Mouse (Mus musculus) splenic B cell, adult 2 months (primary cell): Measurements from ENCODE around the gene Utp11.
"Not testable (repeated sequence)": the region's sequence is repeated elsewhere in the genome, so short reads cannot be mapped to it uniquely, and the experiment has no call there.

ENCODE experiments used
- DNase-seq: peaks from one replicate; pipeline ENCODE4 v3.0.0-alpha.2; 2011; ENCODE audit warnings: low read depth, low spot score
- H3K27me3 ChIP-seq: 2 replicates; pipeline ENCODE4 v1.6.1; 2012; ENCODE audit warnings: mild to moderate bottlenecking, low read length, moderate library complexity, mixed read lengths; ENCODE audit not compliant: control insufficient read depth, poor library complexity, insufficient read depth, severe bottlenecking
- H3K36me3 ChIP-seq: 2 replicates; pipeline ENCODE4 v1.6.1; 2012; ENCODE audit warnings: mild to moderate bottlenecking, low read length, moderate library complexity, mixed read lengths; ENCODE audit not compliant: control insufficient read depth, poor library complexity, insufficient read depth, severe bottlenecking

The Utp11 gene

DNA sequence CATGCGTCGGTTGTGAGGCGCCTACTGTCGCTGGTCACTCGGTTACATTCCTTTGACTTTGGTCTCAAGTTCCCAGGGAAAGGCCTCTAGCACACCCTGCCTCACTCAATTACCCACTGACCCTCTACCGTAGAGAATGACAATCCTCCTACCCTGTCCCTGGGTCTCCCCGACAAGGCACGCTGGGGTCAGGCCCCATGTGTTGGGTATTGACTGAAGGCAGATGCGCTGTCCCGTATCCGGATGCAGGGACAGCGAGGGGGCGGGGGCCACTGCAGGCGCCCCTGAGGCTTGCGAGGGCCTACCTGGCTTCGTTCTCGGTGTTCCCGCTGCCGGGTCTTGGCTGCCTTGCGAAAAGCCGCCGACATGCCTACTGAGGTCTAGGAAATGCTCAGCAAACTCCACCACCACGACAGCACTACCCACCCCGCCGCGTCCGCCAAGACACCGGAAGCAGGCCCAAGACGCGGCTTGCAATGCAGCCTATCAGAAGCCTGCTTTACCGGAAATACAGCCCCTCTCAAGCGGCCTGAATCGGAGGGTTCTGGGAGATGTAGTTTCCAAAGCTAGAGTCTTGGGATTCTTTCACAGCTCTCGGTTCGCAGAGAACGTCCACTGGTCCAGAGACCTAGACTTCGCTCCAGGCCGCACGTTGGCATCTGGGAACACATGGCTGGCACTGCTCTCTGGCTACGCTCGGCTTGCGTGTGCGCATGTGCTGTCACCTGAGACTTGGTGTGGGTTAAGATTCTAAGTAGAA, at the start of gene Utp11:
Gene Utp11 (minus strand): TSS at position 466 of the 760 bp plus-strand sequence.
- peak; percentile 90 for DNase-seq
- no peaks in the 10 kb centered on the region for H3K27me3 ChIP-seq
- peaks cover 2% of the 10 kb centered on the region; the same call in 1 of the 2 replicates for H3K36me3 ChIP-seq

DNA sequence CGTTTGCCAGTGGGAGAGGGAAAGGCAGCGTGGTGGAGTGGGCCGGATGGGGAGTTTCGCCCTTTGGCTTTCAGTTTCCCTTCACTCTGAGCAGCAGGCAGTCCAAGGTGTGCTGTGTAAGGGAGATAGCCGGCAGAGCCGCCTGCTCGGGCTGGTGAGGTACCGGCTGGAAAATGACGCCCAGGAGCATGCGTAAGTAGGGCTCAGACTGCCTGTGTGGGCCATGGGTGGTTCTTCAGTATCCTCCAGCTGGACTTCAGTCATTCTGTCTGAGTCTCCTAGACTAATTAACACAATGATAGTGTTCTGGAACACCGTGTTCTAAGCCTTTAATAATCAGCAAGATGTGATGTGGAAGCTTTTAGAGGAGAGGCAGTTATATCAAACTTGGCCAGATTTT, 49.4 kb upstream of the Utp11 start:
- DNase-seq, result no peak
- Histone ChIP-seq H3K27me3 (no peaks in the 10 kb centered on the region), H3K36me3 (no peaks in the 10 kb centered on the region; the same call in 1 of the 2 replicates)

DNA sequence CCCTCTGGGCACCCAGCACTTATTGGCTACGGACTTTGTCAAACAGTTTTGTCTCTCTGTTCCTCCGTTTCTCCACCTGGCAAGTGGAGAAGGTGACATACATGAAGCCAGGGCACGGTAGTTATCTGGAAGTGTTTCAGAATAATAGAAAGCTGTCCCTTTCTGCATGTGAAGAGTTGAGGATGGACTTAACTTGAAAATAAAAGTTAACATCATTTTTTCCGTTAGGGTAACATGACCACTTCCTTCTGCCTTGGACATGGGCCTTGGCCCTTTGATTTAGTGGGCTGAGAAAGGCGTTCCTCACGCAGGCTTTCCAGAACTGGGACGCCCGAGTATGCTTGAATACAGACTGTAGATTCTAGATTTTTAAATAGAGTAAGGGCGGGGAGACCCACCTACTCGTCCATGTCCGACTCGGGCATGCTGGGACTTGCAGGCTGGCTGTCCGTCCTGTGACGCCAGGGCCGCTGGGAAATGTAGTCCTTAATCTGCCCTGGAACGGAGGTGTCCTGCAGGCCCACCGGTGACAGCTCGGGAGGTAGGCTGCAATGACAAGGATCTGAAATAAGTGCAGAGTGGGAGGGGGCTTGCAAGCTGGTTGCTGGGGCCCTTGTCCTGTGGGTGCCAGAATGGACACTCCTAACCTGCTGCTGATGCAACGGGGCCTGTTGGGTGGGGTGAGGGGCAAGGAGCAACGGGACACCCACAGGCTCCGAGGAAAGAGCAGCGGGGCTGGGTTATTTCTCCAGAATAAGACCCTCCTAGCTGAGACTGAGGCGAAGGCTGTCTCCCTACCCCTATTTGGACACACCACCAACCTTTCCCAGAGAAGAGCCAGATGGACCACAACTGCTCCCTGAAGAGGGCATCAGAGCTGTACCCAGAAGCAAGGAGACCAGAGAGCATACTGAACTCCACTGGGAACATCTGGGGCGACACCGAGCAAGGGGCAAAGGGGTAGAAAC, 48.3 kb upstream of the Utp11 start, which contains the start of gene Inpp5b:
Gene Inpp5b (plus strand): TSS at position 475 of the 968 bp plus-strand sequence.
- peak; percentile 80 for DNase-seq
- H3K27me3 ChIP-seq, result no peaks in the 10 kb centered on the region
- no peaks in the 10 kb centered on the region; the same call in 1 of the 2 replicates for H3K36me3 ChIP-seq

DNA sequence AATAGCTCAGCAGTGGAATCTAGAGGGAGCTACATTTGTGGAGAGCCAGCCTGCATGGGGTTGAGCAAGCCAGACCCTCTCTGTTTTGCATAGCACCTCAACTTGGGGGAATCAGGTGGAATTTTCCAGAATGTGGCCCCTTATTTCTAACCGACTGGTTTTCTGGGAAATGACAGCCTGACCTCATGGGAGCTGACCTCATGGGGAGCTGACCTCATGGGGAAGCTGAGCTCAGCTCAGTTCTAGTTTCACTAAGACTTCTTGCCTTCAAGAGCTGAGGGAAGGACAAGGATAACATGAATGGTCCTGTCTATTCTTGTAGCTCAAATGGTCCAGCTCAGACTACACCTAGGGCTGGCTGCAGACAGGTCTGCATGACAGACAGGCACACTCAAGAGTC, 45.4 kb upstream of the Utp11 start:
- Histone ChIP-seq H3K36me3 (no peaks in the 10 kb centered on the region), H3K27me3 (no peaks in the 10 kb centered on the region)
- DNase-seq, result no peak

DNA sequence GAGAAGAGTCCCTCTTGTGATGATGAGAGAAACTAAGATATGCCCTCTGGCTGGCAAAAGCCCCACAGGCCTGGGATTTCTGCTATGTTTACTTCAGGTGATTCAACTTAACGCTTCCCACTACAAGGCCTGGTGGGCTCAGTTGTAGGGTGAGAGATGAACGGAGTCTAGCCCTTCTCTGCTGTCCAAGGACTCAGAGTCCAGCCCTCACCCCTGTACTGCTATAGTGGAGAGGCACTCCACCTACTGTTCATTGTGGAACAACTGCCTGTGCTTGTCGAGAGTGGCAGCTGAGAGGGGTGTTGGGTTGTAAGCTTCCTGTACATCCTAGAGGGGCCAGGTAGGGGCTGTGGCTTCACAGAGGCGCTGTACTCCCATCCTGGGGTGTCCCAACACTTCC, 44.6 kb upstream of the Utp11 start:
- Histone ChIP-seq H3K27me3 (no peaks in the 10 kb centered on the region), H3K36me3 (no peaks in the 10 kb centered on the region)
- no peak for DNase-seq

DNA sequence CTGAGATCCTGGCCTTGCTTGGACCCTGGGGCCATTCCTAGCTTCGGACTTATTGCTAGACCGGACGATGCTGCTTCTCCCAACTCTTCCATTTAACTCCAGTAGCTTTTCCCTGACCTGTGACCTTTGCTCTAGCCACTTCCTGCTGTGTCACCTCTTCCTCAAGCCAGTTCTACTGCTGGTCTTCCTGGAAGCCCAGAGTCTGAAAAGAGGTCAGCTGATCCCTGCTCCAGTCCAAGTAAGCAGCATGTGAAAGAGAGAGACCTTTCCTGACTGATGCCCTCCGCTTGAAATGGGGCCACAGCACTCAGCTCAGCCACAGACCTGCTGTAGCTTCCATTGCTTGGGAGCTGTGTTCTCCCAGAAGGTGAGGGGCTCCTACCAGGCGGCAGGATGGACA, 44.1 kb upstream of the Utp11 start:
- no peak for DNase-seq
- H3K36me3 ChIP-seq, result no peaks in the 10 kb centered on the region

DNA sequence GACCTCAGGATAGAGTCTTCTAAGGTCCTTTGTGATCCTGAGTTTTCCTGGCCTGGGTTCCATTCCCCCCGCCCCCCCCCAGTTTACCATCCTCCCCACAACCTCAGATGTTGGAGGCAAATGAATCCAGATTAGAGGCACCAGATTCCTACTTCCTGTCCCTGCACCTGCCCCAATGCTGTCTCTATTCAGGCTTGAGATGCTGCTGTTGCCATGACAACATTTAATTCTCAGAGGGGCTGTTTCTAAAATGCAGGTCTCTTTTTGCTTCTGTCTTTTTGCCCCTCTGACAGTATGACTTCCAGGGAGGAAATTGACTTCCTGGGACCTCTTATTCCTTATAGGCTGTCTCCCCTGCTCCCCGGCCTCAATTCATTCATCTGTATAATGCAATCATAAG, 43.6 kb upstream of the Utp11 start:
- Histone ChIP-seq H3K27me3 (no peaks in the 10 kb centered on the region), H3K36me3 (no peaks in the 10 kb centered on the region)
- DNase-seq, result no peak

More for the DNA sequence above, 44.1 kb upstream of the Utp11 start:
- no peaks in the 10 kb centered on the region for H3K27me3 ChIP-seq

DNA sequence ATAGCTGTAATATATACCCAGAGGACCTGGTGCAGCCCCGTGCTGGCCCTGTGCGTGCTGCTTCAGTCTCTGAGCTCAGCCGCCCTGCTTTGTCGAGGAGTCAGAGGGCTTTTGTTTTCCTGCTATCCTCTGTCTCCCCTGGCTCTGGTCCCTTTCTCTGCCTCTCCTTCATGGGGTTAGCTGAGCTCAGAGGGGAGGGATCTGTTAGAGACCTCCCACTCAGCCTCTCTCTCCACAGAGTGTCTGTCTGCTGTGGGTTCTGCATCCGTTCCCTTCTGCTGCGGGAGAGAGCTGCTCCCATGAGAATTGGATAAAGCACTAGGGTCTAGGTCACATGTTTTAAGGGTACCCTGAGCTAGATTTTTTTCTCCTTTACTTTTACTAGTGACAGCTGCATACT, 32.7 kb upstream of the Utp11 start:
- no peak for DNase-seq
- Histone ChIP-seq H3K27me3 (no peaks in the 10 kb centered on the region), H3K36me3 (peaks cover 32% of the 10 kb centered on the region)

DNA sequence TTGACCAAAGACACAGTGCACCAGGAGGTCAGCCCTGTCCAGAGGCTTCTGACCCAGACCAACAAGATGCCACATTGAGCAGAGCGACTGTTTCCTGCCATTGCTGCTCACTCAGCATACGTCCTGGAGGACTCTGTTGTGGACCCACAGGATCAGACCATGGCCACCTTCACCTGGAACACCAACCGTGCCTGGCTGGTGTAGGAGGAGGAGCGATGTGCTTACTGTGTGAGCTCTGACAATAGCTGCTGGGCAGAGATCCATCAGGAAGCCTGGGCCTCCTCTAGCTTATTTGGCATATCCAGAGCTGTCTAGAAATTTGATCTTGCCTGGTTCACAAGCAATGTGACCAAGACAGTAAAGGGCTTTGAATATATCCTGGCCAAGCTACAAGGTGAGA, 25.7 kb upstream of the Utp11 start:
- DNase-seq, result no peak
- Histone ChIP-seq H3K27me3 (no peaks in the 10 kb centered on the region), H3K36me3 (peaks cover 12% of the 10 kb centered on the region)

DNA sequence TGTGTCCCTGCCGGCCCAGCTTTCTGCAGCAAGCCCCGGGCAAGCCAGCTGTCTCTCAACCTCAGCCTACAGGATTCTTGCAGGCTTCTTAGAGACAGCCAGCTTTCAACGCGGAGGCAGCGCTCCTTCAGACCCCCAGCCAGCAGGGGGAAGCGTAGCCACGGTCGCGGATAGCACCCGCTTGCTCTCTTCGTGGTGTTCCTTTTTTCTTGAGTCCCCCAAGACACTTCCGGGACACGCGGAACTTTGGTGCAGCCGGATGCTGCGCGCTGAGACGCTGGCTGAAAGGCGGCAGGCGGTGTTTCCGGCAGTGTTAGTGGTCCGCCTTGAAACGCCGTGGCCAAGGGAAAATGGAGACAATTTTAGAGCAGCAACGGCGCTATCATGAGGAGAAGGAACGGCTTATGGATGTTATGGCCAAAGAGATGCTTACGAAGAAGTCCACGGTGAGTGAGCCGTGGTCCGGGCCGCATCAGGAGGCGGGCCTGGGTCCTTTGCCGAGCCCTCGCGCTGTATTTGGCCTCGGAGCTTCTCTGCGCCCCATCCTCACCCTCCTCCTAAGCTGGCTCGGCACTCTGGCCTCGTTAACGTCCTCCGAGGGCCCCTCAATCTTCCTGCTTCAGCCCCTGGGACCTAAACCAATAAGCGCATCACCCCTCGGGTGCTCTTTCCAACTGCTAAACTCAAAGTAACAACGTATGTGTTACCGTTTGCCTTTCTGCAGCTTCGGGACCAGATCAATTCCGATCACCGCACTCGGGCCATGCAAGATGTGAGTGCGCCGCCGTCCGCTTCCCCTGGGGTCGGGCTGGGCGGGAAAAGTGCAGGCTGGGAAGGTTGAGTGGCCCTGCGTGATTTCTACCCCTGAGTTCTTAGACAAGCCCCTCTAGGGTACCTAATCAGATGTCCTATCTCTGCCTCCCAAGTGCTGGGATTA, 21.4 kb upstream of the Utp11 start, which contains the start of gene Sf3a3:
Gene Sf3a3 (plus strand): TSS at position 232 of the 937 bp plus-strand sequence.
- H3K27me3 ChIP-seq, result no peaks in the 10 kb centered on the region
- peak; percentile 98 for DNase-seq

DNA sequence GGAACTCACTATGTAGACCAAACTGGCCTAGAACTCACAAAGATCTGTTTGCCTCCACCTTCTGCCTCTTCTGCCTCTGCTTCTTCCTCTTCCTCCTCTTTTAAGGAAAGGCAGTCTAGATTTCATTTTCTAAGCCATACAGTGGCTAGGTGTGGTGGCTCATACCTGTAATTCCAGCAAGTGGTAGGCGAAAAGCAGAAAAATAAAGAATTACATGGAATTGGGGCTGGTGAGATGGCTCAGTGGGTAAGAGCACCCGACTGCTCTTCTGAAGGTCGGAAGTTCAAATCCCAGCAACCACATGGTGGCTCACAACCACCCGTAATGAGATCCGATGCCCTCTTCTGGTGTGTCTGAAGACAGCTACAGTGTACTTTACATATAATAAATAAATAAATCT, 20.4 kb upstream of the Utp11 start:
- H3K27me3 ChIP-seq, DNase-seq, H3K36me3 ChIP-seq: not testable (repeated sequence)

More for the DNA sequence above, 21.4 kb upstream of the Utp11 start, which contains the start of gene Sf3a3:
- H3K36me3 ChIP-seq, result peaks cover 4% of the 10 kb centered on the region

DNA sequence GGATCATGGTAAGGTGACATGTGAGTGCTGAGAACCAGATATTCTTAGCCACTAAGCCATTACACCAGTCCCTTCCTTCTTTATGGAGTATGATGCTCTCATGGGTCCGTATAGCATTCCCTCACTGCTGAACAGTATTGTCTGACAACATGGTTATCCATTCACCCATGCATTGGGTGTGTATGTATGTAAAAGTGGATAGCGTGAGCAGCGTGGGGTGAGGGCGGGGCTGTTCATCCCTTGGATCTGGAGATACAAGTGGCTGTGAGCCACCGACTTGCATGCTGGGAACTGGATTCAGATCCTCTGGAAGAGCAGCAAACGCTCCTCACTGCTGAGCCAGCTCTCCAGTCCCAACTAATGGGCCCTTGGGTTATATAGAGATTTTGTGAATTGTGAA, 19.2 kb upstream of the Utp11 start:
- no peaks in the 10 kb centered on the region for H3K27me3 ChIP-seq
- no peaks in the 10 kb centered on the region; the same call in 1 of the 2 replicates for H3K36me3 ChIP-seq
- no peak for DNase-seq

DNA sequence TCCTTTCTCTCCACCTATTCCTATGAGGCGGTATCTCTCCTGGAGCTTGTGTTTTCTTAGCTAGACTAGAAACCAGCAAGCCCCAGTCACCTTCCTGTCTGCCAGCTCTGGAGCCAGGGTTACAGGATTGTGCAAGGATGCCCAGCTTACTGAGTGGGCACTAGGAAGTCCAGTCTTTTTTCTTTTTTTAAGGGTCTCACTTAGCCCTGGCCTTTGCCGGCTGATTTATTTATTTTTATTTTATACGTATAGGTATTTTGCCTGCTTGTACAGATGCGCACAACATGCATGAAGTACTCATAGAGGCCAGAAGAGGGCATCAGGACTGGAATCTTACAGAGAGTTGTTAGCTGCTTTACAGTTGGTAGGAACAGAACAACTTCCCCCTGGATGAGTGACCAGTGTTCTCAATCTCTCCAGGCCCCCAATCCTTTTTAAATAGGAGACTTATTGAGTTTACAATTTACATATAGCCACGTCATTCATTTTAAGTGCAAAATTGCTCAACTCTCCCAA, 17.4 kb upstream of the Utp11 start:
- peak; percentile 78 for DNase-seq
- Histone ChIP-seq H3K27me3 (no peaks in the 10 kb centered on the region), H3K36me3 (no peaks in the 10 kb centered on the region)

DNA sequence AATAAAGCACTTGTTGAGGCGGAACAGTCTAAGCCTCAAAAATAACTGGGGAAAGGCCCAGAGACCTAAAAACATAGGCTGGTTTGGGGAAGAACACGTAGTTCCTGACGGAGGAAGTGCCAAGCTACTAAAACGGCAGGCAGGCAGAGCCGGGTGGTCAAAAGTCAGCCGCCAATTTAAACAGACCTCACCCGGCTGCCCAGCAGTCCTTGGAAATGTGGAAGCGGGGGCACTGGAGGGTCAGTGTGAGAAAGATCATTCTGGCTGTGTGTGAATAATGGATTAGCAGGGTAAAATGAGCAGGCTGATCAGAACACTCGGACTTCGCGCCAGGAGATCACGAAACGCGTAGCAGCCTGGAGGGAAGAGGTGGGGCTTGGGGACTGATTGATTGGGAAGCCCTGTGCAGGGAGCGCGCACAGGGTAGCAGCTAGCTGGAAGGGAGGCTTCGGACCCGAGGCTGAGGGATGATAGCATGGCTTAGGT, 16.6 kb upstream of the Utp11 start:
- Histone ChIP-seq H3K27me3 (no peaks in the 10 kb centered on the region), H3K36me3 (no peaks in the 10 kb centered on the region)
- DNase-seq, result no peak
